Mouse (Mus musculus) hindbrain, embryonic 13.5 days (tissue): Measurements from ENCODE around the gene Sdhaf3. TPM values are rescaled to one million over a fixed set of nuclear protein-coding genes. Genes with fewer than 3 reads are reported as not detected.

Experiments
- ATAC-seq: fragments of 200-750 bp; cut with Nextera tagmentation; 2 replicates; pipeline ENCODE4 v1.8.0; 2017; ENCODE audit warnings: moderate TSS enrichment; ENCODE audit not compliant: low FRiP score
- H3K27ac ChIP-seq: fragments of 300-500 bp; sonication (generic); 2 replicates; pipeline ENCODE4 v1.5.1; 2015; ENCODE audit warnings: inconsistent platforms, mild to moderate bottlenecking, moderate library complexity
- H3K27me3 ChIP-seq: fragments of 300-500 bp; sonication (generic); 2 replicates; pipeline ENCODE4 v1.6.1; 2015; ENCODE audit warnings: mild to moderate bottlenecking, inconsistent platforms
- H3K36me3 ChIP-seq: fragments of 300-500 bp; sonication (generic); 2 replicates; pipeline ENCODE4 v1.6.1; 2015; ENCODE audit warnings: mild to moderate bottlenecking, inconsistent platforms
- H3K4me1 ChIP-seq: fragments of 300-500 bp; sonication (generic); replicated peaks from 2 replicates; pipeline ENCODE4 v1.6.1; 2015; ENCODE audit warnings: inconsistent platforms
- H3K4me2 ChIP-seq: fragments of 300-500 bp; sonication (generic); 2 replicates; pipeline ENCODE4 v1.6.1; 2015; ENCODE audit warnings: inconsistent platforms, mild to moderate bottlenecking, moderate library complexity
- H3K4me3 ChIP-seq: fragments of 300-500 bp; sonication (generic); 2 replicates; pipeline ENCODE4 v1.5.1; 2015; ENCODE audit warnings: mild to moderate bottlenecking, inconsistent platforms
- H3K9ac ChIP-seq: fragments of 300-500 bp; sonication (generic); 2 replicates; pipeline ENCODE4 v1.6.1; 2015; ENCODE audit warnings: mild to moderate bottlenecking, inconsistent platforms
- H3K9me3 ChIP-seq: fragments of 300-500 bp; sonication (generic); 2 replicates; pipeline ENCODE4 v1.6.1; 2016; ENCODE audit warnings: inconsistent platforms
- WGBS: fragments of 180-500 bp; shearing (Covaris S2); methylation state at CpG from one replicate; pipeline ENCODE4 v1.1.7; 2015; 5-methylcytosine and 5-hydroxymethylcytosine counted together
- polyA plus RNA-seq: library from polyadenylated mRNA; unstranded; fragments of >200 nt; fragmentation: Nextera tagmentation; extraction: Ambion mirVana; gene quantifications from 2 replicates; pipeline ENCODE4 v1.2.1, GENCODE M21; 2015

The Sdhaf3 gene
- polyA plus RNA-seq, 1 experiment from 2014 or later: 7.3 TPM

DNA sequence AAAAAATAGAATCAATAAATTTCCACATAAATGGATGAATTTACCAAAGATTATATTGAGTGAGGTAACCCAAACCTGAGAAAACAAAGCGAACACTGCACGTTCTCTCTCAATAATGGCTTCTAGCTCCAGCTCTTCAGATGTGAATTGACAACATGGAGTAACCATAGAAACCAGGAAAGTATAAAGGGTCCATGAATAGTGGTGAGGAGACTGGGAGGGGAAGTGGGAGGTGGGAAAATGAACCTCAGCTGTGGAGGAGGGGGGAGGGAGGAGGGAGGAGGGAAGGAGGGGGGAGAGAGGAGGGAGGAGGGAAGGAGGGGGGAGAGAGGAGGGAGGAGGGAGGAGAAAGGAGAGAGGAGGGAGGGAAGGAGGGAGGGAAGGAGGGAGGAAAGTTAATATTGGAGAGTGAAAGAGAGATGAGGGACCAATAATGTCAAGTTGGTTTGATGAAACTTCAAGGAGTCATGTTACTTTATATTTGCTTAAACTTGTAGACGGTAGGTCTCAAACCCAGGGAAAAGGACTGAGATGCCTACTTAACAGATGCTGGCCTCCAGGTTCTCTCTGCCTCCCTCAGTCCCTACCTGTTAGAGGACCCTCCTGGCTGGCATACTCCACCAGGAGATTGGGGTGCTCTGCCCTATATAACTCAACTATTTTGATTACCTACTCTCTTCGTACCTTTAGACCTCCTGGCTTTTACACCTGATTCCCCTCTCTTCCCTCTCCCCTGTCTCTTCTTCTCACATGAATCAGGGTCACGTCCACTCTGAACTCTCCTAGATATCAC, 126.9 kb downstream of the Sdhaf3 start:
- Histone ChIP-seq H3K4me1 (peaks cover 2% of the 10 kb centered on the region), H3K4me2 (no peak overlapping the region), H3K4me3 (no peak overlapping the region), H3K9ac (no peak overlapping the region), H3K27me3 (no peaks in the 10 kb centered on the region), H3K27ac (no peak overlapping the region), H3K36me3 (no peaks in the 10 kb centered on the region), H3K9me3 (no peaks in the 10 kb centered on the region)
- peak; percentile 82 for ATAC-seq
- WGBS: 53% methylated on average over 5 of the region's 5 CpGs

DNA sequence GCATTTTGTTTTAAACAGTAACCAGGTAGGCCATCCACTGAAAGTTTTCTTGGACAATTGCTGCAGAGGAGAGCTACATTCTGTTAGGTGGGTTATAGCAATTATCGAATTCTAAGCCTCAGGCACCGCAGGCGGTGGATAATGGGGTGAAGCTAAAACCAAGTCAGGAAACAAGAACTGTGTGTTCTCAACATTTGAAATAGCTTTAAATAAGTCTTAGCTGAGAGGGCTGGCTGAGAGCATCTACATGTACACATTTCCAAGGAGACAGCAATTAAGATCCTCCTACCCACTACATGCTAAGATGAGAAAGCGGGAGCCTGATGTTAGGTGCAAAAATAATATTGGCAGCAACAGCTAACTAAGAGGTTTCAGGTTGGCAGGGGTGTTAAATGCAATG, 127.9 kb downstream of the Sdhaf3 start:
- H3K4me3 ChIP-seq: no peak overlapping the region
- no peaks in the 10 kb centered on the region for H3K9me3 ChIP-seq
- H3K27ac ChIP-seq: no peak overlapping the region
- H3K9ac ChIP-seq: no peak overlapping the region
- 92% methylated on average over 4 of the region's 4 CpGs for WGBS
- H3K4me1 ChIP-seq: peaks cover 2% of the 10 kb centered on the region
- H3K4me2 ChIP-seq: no peak overlapping the region
- H3K27me3 ChIP-seq: no peaks in the 10 kb centered on the region
- ATAC-seq: no peak
- no peaks in the 10 kb centered on the region for H3K36me3 ChIP-seq

DNA sequence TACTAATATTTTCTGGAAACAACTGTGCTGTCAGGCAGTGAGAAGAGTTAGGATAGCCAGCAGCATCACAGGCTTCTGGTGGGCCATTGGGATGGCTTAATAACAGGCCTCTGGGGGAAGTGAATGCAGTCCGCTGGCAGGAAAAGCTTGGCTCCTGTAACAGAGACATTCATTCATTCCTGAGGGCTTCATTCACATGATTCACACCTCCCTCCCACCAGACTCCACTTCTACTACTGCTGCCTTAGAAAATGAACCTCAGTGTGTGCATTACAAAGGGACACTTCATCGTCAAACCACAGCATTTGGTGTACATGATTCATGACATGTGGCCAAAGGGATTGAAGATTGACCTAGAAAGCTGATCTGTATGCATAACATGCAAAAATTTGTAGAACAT, 128.6 kb downstream of the Sdhaf3 start:
- no peak overlapping the region for H3K9ac ChIP-seq
- no peak for ATAC-seq
- H3K27ac ChIP-seq: no peak overlapping the region
- no peaks in the 10 kb centered on the region for H3K36me3 ChIP-seq
- H3K4me2 ChIP-seq: no peak overlapping the region
- H3K27me3 ChIP-seq: no peaks in the 10 kb centered on the region
- H3K9me3 ChIP-seq: no peaks in the 10 kb centered on the region
- H3K4me3 ChIP-seq: no peak overlapping the region
- WGBS: 66% methylated on average over 2 of the region's 2 CpGs
- peaks cover 2% of the 10 kb centered on the region for H3K4me1 ChIP-seq

DNA sequence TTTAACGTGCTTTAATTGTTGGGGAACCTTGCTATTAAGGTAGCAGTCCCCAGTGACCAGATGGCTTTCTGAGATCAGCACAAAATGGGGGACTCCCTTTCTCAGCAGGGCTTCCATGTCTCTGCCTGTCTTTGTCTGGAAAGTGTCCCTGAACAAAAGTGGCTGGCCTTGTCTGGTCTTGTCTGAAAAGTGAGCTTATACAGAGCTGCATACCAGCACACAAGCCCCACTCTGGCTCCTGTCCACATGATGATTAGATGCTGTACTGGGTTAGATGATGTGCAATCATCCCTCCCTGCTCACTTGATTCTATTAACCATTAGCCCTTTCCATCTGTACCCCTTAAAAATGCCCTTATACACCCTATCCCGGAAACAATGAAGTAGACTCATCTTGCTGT, 129.7 kb downstream of the Sdhaf3 start:
- H3K27ac ChIP-seq: no peak overlapping the region
- no peaks in the 10 kb centered on the region for H3K36me3 ChIP-seq
- H3K9me3 ChIP-seq: no peaks in the 10 kb centered on the region
- H3K4me1 ChIP-seq: peaks cover 2% of the 10 kb centered on the region
- no peak overlapping the region for H3K4me2 ChIP-seq
- H3K9ac ChIP-seq: no peak overlapping the region
- no peak overlapping the region for H3K4me3 ChIP-seq
- ATAC-seq: peak; percentile 38; the same call in 1 of the 2 replicates
- no peaks in the 10 kb centered on the region for H3K27me3 ChIP-seq
- WGBS: 63% methylated on average over 2 of the region's 2 CpGs

DNA sequence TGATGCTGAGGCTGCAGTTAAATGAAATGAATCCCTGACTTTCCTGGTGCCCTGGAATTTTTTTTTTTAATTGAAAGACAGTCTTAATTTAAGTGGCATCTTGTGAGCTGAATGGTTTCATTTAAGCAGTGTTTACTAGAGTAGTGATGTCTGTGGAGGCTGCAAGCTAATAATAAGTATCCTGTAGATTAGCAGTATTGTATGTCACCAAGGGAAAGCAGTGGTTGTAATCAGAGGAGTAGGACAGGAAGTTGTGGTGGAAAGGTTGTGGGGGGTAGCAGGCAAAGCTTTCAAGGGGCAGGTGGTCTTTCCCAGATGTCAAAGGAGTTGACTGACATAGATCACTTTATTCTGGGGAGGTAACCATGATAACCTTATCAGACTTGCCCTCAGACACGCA, 136.3 kb downstream of the Sdhaf3 start:
- H3K4me1 ChIP-seq: no peaks in the 10 kb centered on the region
- no peaks in the 10 kb centered on the region for H3K9me3 ChIP-seq
- 89% methylated on average over 1 of the region's 1 CpGs for WGBS
- H3K4me2 ChIP-seq: no peak overlapping the region
- ATAC-seq: no peak
- no peak overlapping the region for H3K9ac ChIP-seq
- no peaks in the 10 kb centered on the region for H3K36me3 ChIP-seq
- H3K27me3 ChIP-seq: no peaks in the 10 kb centered on the region
- no peak overlapping the region for H3K27ac ChIP-seq
- no peak overlapping the region for H3K4me3 ChIP-seq

Other genes starting within 250 kb of the Sdhaf3 start
- gene Dlx6, start 92.7 kb upstream of the Sdhaf3 start, polyA plus RNA-seq: 0.18 TPM in 1 of 2 replicates, not detected in the other
- 1.3 and 1.9 TPM in 2 replicates for gene Dlx5, start 73.9 kb upstream of the Sdhaf3 start, polyA plus RNA-seq